Mouse (Mus musculus) CH12.LX (cell line): Measurements from ENCODE around the gene Arhgef7. TPM values are rescaled to one million over a fixed set of nuclear protein-coding genes. Genes with fewer than 3 reads are reported as not detected.

Experiments
- DNase-seq: peaks from one replicate; pipeline ENCODE4 v3.0.0-alpha.2; 2013; ENCODE audit errors: extremely low read depth
- H3K27ac ChIP-seq: 2 replicates; pipeline ENCODE4 v1.5.1; 2012; ENCODE audit warnings: low read depth, mild to moderate bottlenecking, control low read depth, moderate library complexity; ENCODE audit not compliant: insufficient read depth
- H3K27me3 ChIP-seq: replicated peaks from 2 replicates; pipeline ENCODE3; 2012; ENCODE audit warnings: inconsistent platforms
- H3K36me3 ChIP-seq, 2 experiments: replicated peaks in 1 of 2; 2 replicates each; pipeline versions ENCODE3 to v1.6.1; 2012; ENCODE audit warnings: inconsistent platforms in 1 of 2, low read length in 1 of 2, mild to moderate bottlenecking in 1 of 2, mixed read lengths in 1 of 2, moderate library complexity in 1 of 2; ENCODE audit not compliant: control insufficient read depth in 1 of 2, insufficient read depth in 1 of 2
- H3K4me1 ChIP-seq, 2 experiments: 2 replicates each; pipeline ENCODE4 v1.6.1; 2012; ENCODE audit warnings: inconsistent platforms in 1 of 2, moderate library complexity in 1 of 2; ENCODE audit not compliant: insufficient read depth in 2 of 2, control insufficient read depth in 1 of 2
- H3K4me2 ChIP-seq: 2 replicates; pipeline ENCODE4 v1.6.1; 2012; ENCODE audit warnings: low read depth, mild to moderate bottlenecking, control low read depth; ENCODE audit not compliant: poor library complexity, insufficient read depth, severe bottlenecking
- H3K4me3 ChIP-seq, 3 experiments: fragments of 150-350 bp in 1 of 3; sonication (generic) in 1 of 3; replicated peaks in 1 of 3; 2 replicates each; pipeline versions ENCODE3 to v1.5.1; 2011 to 2012; ENCODE audit warnings: low read depth in 2 of 3, low read length in 2 of 3, mild to moderate bottlenecking in 2 of 3, moderate library complexity in 2 of 3, control low read depth in 1 of 3, improper control_type of control experiment in 1 of 3, inconsistent platforms in 1 of 3, mixed read lengths in 1 of 3; ENCODE audit not compliant: poor library complexity in 1 of 3
- H3K79me2 ChIP-seq: replicated peaks from 2 replicates; pipeline ENCODE4 v1.6.1; 2012; ENCODE audit warnings: mild to moderate bottlenecking, moderate library complexity; ENCODE audit not compliant: control insufficient read depth, poor library complexity, insufficient read depth, severe bottlenecking; ENCODE audit errors: extremely low read depth
- H3K9ac ChIP-seq: 2 replicates; pipeline ENCODE4 v1.6.1; 2012; ENCODE audit warnings: low read depth, mild to moderate bottlenecking, control low read depth, moderate library complexity; ENCODE audit not compliant: insufficient read depth
- H3K9me3 ChIP-seq: replicated peaks from 2 replicates; pipeline ENCODE3; 2012; ENCODE audit warnings: low read length, inconsistent platforms, mixed read lengths
- CHD2 ChIP-seq: IDR thresholded peaks from 2 replicates; pipeline ENCODE4 v1.6.1; 2011; ENCODE audit warnings: low read length, improper control_type of control experiment
- ELF1 ChIP-seq: IDR thresholded peaks from 2 replicates; pipeline ENCODE4 v1.6.1; 2014; ENCODE audit warnings: low read depth, mild to moderate bottlenecking, inconsistent platforms, low read length, improper control_type of control experiment
- GABPA ChIP-seq: IDR thresholded peaks from 2 replicates; pipeline ENCODE4 v1.6.1; 2012; ENCODE audit warnings: low read depth, low read length, improper control_type of control experiment, inconsistent platforms; ENCODE audit not compliant: insufficient replicate concordance
- IRF4 ChIP-seq: IDR thresholded peaks from 2 replicates; pipeline ENCODE4 v1.6.1; 2014; ENCODE audit warnings: low read depth, mild to moderate bottlenecking, inconsistent platforms, low read length, improper control_type of control experiment
- JUN ChIP-seq: IDR thresholded peaks from 2 replicates; pipeline ENCODE4 v1.6.1; 2011; ENCODE audit warnings: low read depth, mild to moderate bottlenecking, low read length, improper control_type of control experiment, moderate library complexity; ENCODE audit not compliant: insufficient read depth
- JUND ChIP-seq: conservative IDR thresholded peaks from 2 replicates; pipeline ENCODE4 v1.6.1; 2011; ENCODE audit warnings: low read depth, low read length, improper control_type of control experiment
- KAT2A ChIP-seq: IDR thresholded peaks from 2 replicates; pipeline ENCODE4 v1.6.1; 2012; ENCODE audit warnings: low read length, improper control_type of control experiment, inconsistent platforms; ENCODE audit not compliant: insufficient replicate concordance
- MAX ChIP-seq: IDR thresholded peaks from 2 replicates; pipeline ENCODE4 v1.6.1; 2011; ENCODE audit warnings: low read length, improper control_type of control experiment
- MYC ChIP-seq: IDR thresholded peaks from 2 replicates; pipeline ENCODE4 v1.6.1; 2011; ENCODE audit warnings: low read depth, mild to moderate bottlenecking, improper control_type of control experiment, low read length
- NELFE ChIP-seq: IDR thresholded peaks from 2 replicates; pipeline ENCODE4 v1.6.1; 2011; ENCODE audit warnings: low read depth, low read length, improper control_type of control experiment
- POLR2A ChIP-seq: IDR thresholded peaks from 2 replicates; pipeline ENCODE4 v1.6.1; 2011; ENCODE audit warnings: low read depth, mild to moderate bottlenecking, improper control_type of control experiment, low read length
- POLR2AphosphoS2 ChIP-seq: IDR thresholded peaks from 2 replicates; pipeline ENCODE4 v1.6.1; 2011; ENCODE audit warnings: low read depth, low read length, improper control_type of control experiment
- RAD21 ChIP-seq: IDR thresholded peaks from 2 replicates; pipeline ENCODE4 v1.6.1; 2011; ENCODE audit warnings: low read depth, mild to moderate bottlenecking, low read length, improper control_type of control experiment, moderate library complexity
- RCOR1 ChIP-seq: conservative IDR thresholded peaks from 2 replicates; pipeline ENCODE4 v1.6.1; 2012; ENCODE audit warnings: low read depth, mild to moderate bottlenecking, inconsistent platforms, low read length, improper control_type of control experiment
- SIN3A ChIP-seq: IDR thresholded peaks from 2 replicates; pipeline ENCODE4 v1.6.1; 2012; ENCODE audit warnings: low read length, improper control_type of control experiment, inconsistent platforms
- SMC3 ChIP-seq: IDR thresholded peaks from 2 replicates; pipeline ENCODE4 v1.6.1; 2011; ENCODE audit warnings: low read depth, low read length, improper control_type of control experiment
- TBP ChIP-seq: conservative IDR thresholded peaks from 2 replicates; pipeline ENCODE4 v1.6.1; 2011; ENCODE audit warnings: low read depth, low read length, improper control_type of control experiment
- TCF12 ChIP-seq: IDR thresholded peaks from 2 replicates; pipeline ENCODE4 v1.6.1; 2014; ENCODE audit warnings: low read depth, mild to moderate bottlenecking, inconsistent platforms, low read length, improper control_type of control experiment
- USF2 ChIP-seq: conservative IDR thresholded peaks from 2 replicates; pipeline ENCODE4 v1.6.1; 2011; ENCODE audit warnings: low read depth, low read length, improper control_type of control experiment
- ZC3H11A ChIP-seq: IDR thresholded peaks from 2 replicates; pipeline ENCODE4 v1.6.1; 2012; ENCODE audit warnings: low read depth, mild to moderate bottlenecking, inconsistent platforms, low read length, improper control_type of control experiment
- ZKSCAN1 ChIP-seq: IDR thresholded peaks from 2 replicates; pipeline ENCODE4 v1.6.1; 2012; ENCODE audit warnings: low read depth, inconsistent platforms, low read length, improper control_type of control experiment, borderline replicate concordance
- ZMIZ1 ChIP-seq: IDR thresholded peaks from 2 replicates; pipeline ENCODE4 v1.6.1; 2012; ENCODE audit warnings: low read depth, mild to moderate bottlenecking, inconsistent platforms, low read length, improper control_type of control experiment
- ZNF384 ChIP-seq: IDR thresholded peaks from 2 replicates; pipeline ENCODE4 v1.6.1; 2012; ENCODE audit warnings: low read depth, low read length, improper control_type of control experiment, inconsistent platforms
- dilution Hi-C: fragments of 300-500 bp; cut with MboI; formaldehyde crosslinking; loops from 2 replicates; pipeline ENCODE4 v1.14.3; 2020; ENCODE audit warnings: low sequenced_read_pairs; ENCODE audit not compliant: extremely low pct_unique_long_range_greater_than_20kb, extremely low pct_ligation_motif_present
- in situ Hi-C: fragments of 300-500 bp; cut with MboI; formaldehyde crosslinking; loops from 3 replicates; pipeline ENCODE4 v1.14.3; 2019; ENCODE audit warnings: low sequenced_read_pairs, low pct_ligation_motif_present, low pct_unique_long_range_greater_than_20kb, mixed read lengths
- polyA plus RNA-seq: library from polyadenylated mRNA; unstranded; fragments of >175 nt; gene quantifications from 2 replicates; pipeline ENCODE4 v1.2.1, GENCODE M21; 2012; ENCODE audit warnings: low read depth; ENCODE audit not compliant: insufficient read length
- total RNA-seq, 2 experiments: library from RNA; depleted of rRNA; stranded (reverse); fragments of 300-350 nt in 1 of 2; fragments of >200 nt in 1 of 2; gene quantifications; 2 replicates each; pipeline ENCODE4 v1.2.3; 2012 to 2014

Arhgef7 gene
- total and polyA plus RNA-seq, 3 experiments = 8.5 to 28.7 (median 17.0) TPM

GRCm38 (mm10) chr8:11701033-11701362, 26.5 kb upstream of the Arhgef7 start, which contains the start of gene 1700016D06Rik:
Gene 1700016D06Rik (minus strand): TSS chr8:11701063.
- in situ Hi-C loops = loop anchor here (10.0 kb wide), 1 partner anchor 86 kb away; no protein-coding TSS in a partner anchor

GRCm38 (mm10) chr8:11701428-11701827, 26.1 kb upstream of the Arhgef7 start:
- no peak overlapping the region for H3K9ac ChIP-seq
- H3K4me3 ChIP-seq = no peak overlapping the region
- peaks cover 60% of the 10 kb centered on the region for H3K27me3 ChIP-seq
- TF ChIP-seq SIN3A = no peak
- TF ChIP-seq IRF4 = no peak
- TF ChIP-seq POLR2A = no peak
- H3K27ac ChIP-seq = no peak overlapping the region
- in situ Hi-C loops = loop anchor here (10.0 kb wide), 1 partner anchor 87 kb away; no protein-coding TSS in a partner anchor
- H3K9me3 ChIP-seq = peaks cover 7% of the 10 kb centered on the region
- no peak for DNase-seq
- no peaks in the 10 kb centered on the region for H3K36me3 ChIP-seq
- dilution Hi-C loops = no loop called here
- no peak overlapping the region for H3K4me2 ChIP-seq
- H3K4me1 ChIP-seq = no peaks in the 10 kb centered on the region
- no peaks in the 10 kb centered on the region for H3K79me2 ChIP-seq

More at GRCm38 (mm10) chr8:11701033-11701362, 26.5 kb upstream of the Arhgef7 start, which contains the start of gene 1700016D06Rik:
- Histone ChIP-seq H3K9ac (no peak within 1 kb of the TSS), H3K4me2 (no peak within 1 kb of the TSS), H3K27me3 (peaks cover 60% of the 10 kb centered on the region), H3K79me2 (no peaks in the 10 kb centered on the region), H3K4me1 (no peaks in the 10 kb centered on the region), H3K4me3 (no peak within 1 kb of the TSS), H3K36me3 (no peaks in the 10 kb centered on the region), H3K9me3 (peaks cover 7% of the 10 kb centered on the region), H3K27ac (no peak within 1 kb of the TSS)
- dilution Hi-C loops = no loop called here
- TF ChIP-seq POLR2AphosphoS2 = no peak
- no peak for TF ChIP-seq KAT2A
- TF ChIP-seq USF2 = no peak
- no peak for TF ChIP-seq RCOR1
- no peak for TF ChIP-seq TCF12
- no peak for TF ChIP-seq MAX
- no peak for TF ChIP-seq POLR2A
- no peak for DNase-seq

- in situ Hi-C loops (loop anchor here (10.0 kb wide), 1 partner anchor 89 kb away; no protein-coding TSS in a partner anchor), dilution Hi-C loops (no loop called here)
Measured at GRCm38 (mm10) chr8:11703789-11704188, 23.7 kb upstream of the Arhgef7 start.

More at GRCm38 (mm10) chr8:11703789-11704188, 23.7 kb upstream of the Arhgef7 start:
- H3K4me1 ChIP-seq = no peaks in the 10 kb centered on the region
- H3K9ac ChIP-seq = no peak overlapping the region
- H3K4me3 ChIP-seq = no peak overlapping the region
- DNase-seq = no peak
- H3K79me2 ChIP-seq = no peaks in the 10 kb centered on the region
- H3K4me2 ChIP-seq = no peak overlapping the region
- peaks cover 7% of the 10 kb centered on the region for H3K9me3 ChIP-seq
- peaks cover 72% of the 10 kb centered on the region for H3K27me3 ChIP-seq
- H3K36me3 ChIP-seq = no peaks in the 10 kb centered on the region
- TF ChIP-seq ZC3H11A = no peak
- TF ChIP-seq ZKSCAN1 = no peak
- TF ChIP-seq MYC = no peak
- no peak for TF ChIP-seq USF2
- TF ChIP-seq GABPA = no peak
- TF ChIP-seq ZMIZ1 = no peak
- TF ChIP-seq MAX = no peak
- TF ChIP-seq JUN = no peak
- no peak for TF ChIP-seq NELFE
- TF ChIP-seq ELF1 = no peak
- no peak for TF ChIP-seq TBP
- no peak for TF ChIP-seq CHD2
- TF ChIP-seq ZNF384 = no peak
- no peak for TF ChIP-seq RAD21
- TF ChIP-seq SMC3 = no peak
- TF ChIP-seq IRF4 = no peak
- TF ChIP-seq JUND = no peak
- no peak overlapping the region for H3K27ac ChIP-seq
